Mouse (Mus musculus): ENCODE measurements around the gene Luzp1.
A peak's percentile ranks its signal among the peaks of the same experiment; 100 is the strongest.

Luzp1 gene

DNA sequence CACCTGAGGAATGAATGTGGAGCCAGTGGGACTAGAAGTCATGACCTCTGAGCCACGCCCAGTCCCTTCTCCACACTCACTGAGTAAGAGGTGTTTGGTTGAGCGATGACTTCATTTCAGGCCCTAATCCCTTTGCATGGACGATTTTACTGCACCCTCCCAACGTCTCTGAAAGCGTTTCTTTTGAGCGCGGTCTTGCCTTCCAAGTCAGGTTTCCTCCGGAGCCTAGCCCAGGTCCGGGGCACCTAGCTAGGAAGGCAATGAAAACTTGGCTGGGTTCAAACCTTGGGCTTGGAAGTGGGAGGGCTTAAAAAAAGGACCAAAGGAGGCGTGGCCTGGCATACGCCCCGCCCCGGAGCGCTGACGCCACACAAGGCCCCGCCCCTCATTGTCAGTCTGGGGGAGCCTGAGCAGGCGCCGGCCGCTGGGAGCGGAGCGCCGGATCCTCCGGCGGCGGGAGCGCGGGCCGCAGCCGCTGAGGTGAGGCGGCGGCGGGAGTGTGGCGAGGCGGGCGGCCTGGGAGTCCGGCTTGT is at the start of gene Luzp1:
TSS of gene Luzp1 (plus strand) at position 391 of the 533 bp plus-strand sequence.
- peak; percentile 97 for DNase-seq (ENCODE audit: low read depth, low spot score)

- DNase-seq (ENCODE audit: low read depth, low spot score), result no peak
Observed at GRCm38 (mm10) chr4:136423224-136423623, 46.3 kb upstream of the Luzp1 start, which contains the start of gene Htr1d. TSS of gene Htr1d (plus strand) at chr4:136423524.

GRCm38 (mm10) chr4:136424120-136424999 is 45.2 kb upstream of the Luzp1 start:
- peak; percentile 39 for DNase-seq (ENCODE audit: low read depth, low spot score)

DNA sequence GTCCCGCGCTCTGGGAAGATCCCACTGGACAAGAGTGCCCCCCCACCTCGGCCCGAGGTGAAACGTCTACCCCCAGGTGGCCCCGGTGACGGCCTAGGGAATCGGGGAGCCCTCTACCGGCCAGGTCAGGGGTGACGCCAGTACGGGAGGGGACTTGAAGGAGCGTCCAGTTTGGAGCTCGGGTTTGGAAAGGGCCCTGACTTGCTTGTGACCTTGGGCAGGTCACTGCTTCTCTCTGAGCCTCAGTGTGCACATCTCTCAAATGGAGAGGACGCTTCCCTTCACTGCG is 44.6 kb upstream of the Luzp1 start:
- DNase-seq (ENCODE audit: low read depth, low spot score), result peak; percentile 39

GRCm38 (mm10) chr4:136430609-136431375 is 38.8 kb upstream of the Luzp1 start:
- no peak for DNase-seq (ENCODE audit: low read depth, low spot score)

DNA sequence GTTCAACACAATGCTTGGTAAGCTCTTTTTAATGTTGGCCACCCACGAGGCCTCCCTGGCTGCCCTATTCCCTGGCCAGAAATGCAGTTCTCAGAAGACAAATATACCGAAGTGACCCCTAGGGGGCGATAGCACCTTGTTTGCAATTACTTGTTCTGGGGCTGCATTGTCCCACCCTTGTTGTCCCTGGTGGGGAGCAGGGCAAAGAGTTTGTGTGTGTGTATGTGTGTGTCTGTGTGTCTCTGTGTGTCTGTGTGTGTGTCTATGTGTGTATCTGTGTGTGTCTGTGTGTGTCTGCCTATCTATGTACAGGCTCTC is 38.2 kb upstream of the Luzp1 start:
- DNase-seq (ENCODE audit: low read depth, low spot score), result peak; percentile 84

- no peak for DNase-seq (ENCODE audit: low read depth, low spot score)
Observed at GRCm38 (mm10) chr4:136434029-136434428, 35.5 kb upstream of the Luzp1 start.

- no peak for DNase-seq (ENCODE audit: low read depth, low spot score)
Observed at GRCm38 (mm10) chr4:136439106-136439505, 30.5 kb upstream of the Luzp1 start.

- DNase-seq (ENCODE audit: low read depth, low spot score), result no peak
Observed at GRCm38 (mm10) chr4:136441354-136442043, 28.1 kb upstream of the Luzp1 start.

DNA sequence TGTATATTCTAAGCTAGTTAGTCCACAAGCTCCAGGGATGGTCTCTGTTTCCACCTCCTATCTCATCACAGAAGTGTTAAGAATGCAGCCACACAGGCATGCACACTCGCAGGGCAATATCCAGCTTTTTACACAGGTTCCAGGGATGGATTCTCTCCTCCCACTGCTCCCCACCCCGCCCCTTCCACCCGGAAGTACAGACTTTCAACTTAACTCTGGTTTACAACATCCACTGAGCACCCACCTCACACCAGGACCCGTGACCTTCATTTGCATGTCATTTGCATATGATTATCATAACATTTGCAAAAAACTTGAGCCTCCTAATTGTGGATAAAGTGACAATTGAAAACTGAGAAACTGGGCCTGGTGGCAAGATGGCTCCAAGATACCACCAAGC is 25.0 kb upstream of the Luzp1 start:
- peak; percentile 74 for DNase-seq (ENCODE audit: low read depth, low spot score)

DNA sequence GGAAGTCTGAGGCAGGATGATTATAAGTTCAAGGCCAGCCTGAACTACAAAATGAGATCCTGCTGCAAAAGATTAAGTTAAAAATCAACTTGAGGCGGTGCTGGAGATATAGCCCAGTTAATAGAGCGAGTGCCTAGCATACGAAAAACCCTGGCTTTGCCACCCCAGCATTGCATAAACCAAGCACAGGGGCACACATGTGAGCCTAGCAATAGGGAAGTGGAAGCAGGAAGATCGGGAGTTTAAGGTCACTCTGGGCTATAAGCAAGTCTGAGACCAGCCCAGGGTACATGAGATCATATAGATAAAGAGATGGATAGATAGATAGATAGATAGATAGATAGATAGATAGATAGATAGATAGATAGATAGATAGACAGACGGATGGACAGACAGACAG is 19.8 kb upstream of the Luzp1 start:
- DNase-seq (ENCODE audit: low read depth, low spot score), result no peak

DNA sequence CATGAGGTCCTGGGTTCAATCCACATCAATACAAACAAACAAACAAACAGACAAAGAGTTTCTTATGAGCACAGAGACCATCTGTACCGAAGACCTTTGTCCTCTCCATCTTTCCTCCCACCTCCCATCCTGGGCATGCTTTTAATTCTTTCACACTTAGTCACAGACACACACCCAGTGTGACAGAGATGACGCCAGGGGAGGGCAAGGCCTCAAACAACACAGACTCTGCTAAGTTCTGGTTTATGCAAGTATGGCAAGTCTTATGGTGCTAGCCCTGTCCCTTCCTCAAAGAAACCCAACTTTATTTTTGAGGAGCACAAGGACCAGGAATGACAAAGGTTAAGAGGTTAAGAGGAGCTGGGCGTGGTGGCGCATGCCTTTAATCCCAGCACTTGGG is 19.3 kb upstream of the Luzp1 start:
- DNase-seq (ENCODE audit: low read depth, low spot score), result no peak

- DNase-seq (ENCODE audit: low read depth, low spot score), result no peak
Observed at GRCm38 (mm10) chr4:136451564-136451963, 18.0 kb upstream of the Luzp1 start.

DNA sequence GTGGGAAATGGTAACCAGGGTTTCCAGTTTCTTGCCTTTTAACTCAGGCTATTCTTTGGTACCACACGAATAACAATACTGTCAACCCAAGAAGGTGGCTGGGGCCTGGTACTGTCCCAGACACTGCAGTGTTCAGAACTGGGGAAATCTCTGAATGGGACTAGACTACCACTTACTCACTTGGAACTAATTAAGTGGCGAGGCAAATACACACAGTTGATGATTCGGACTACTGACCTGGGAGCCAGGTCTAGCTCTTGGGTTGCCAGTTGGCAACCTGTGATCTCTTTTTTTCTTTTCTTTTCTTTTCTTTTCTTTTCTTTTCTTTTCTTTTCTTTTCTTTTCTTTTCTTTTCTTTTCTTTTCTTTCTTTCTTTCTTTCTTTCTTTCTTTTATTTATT is 17.3 kb upstream of the Luzp1 start:
- no peak for DNase-seq (ENCODE audit: low read depth, low spot score)

GRCm38 (mm10) chr4:136452792-136453191 is 16.8 kb upstream of the Luzp1 start:
- DNase-seq (ENCODE audit: low read depth, low spot score), result no peak

DNA sequence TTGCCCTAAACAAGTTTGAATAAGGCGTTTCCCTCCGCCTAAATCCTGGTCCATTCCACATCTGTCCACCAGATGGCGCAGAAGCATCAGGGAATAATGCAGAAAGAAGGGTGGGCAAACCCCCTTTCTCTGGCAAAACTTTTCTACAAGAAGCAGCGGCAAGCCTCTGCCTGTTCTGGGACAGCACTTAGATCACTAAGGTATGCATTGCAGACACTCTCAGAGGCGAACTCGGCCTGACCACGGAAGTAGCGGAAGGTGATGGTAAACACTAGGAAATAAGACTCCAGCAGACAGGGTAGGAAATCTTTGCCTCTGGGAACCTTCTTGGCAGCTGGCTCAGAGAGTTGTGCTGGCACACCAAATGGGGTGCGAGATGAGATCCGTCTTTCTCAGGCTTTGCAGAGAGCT is 14.7 kb upstream of the Luzp1 start:
- DNase-seq (ENCODE audit: low read depth, low spot score), result peak; percentile 92

- no peak for DNase-seq (ENCODE audit: low read depth, low spot score)
Observed at GRCm38 (mm10) chr4:136456516-136457218, 12.9 kb upstream of the Luzp1 start.

- DNase-seq (ENCODE audit: low read depth, low spot score), result no peak
Observed at GRCm38 (mm10) chr4:136458276-136458675, 11.3 kb upstream of the Luzp1 start.

DNA sequence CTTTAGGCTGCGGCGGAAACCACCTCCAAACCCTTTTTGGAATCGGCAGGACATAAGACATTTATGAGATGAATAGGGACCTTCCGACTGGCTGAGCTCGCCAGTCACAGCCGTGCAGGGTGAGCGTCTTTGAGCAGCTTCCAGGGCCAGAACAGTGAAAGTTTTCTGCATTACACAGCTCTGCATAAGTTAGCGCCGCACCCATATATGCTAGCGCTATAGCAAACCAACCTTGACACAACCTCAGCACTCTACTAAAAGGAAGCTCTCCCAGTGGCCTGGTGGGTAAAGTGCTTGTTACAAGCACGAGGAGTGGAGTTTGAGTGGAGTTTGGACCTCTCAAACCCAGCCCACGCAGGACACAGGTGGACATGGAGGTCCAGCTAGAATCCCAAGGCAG is 10.4 kb upstream of the Luzp1 start:
- DNase-seq (ENCODE audit: low read depth, low spot score), result peak; percentile 61

GRCm38 (mm10) chr4:136461206-136461605 is 8.4 kb upstream of the Luzp1 start:
- peak; percentile 81 for DNase-seq (ENCODE audit: low read depth, low spot score)

GRCm38 (mm10) chr4:136461761-136462085 is 7.8 kb upstream of the Luzp1 start:
- DNase-seq (ENCODE audit: low read depth, low spot score), result no peak

All from ZHBTc4 (cell line).